Mouse (Mus musculus): Measurements from ENCODE around the gene Cd4. TPM values are rescaled to one million over a fixed set of nuclear protein-coding genes. Genes with fewer than 3 reads are reported as not detected.
"Not testable (repeated sequence)": the region's sequence is repeated elsewhere in the genome, so short reads cannot be mapped to it uniquely, and the experiment has no call there.

Gene Cd4
- polyA plus RNA-seq, 1 experiment: 34.2 TPM

DNA sequence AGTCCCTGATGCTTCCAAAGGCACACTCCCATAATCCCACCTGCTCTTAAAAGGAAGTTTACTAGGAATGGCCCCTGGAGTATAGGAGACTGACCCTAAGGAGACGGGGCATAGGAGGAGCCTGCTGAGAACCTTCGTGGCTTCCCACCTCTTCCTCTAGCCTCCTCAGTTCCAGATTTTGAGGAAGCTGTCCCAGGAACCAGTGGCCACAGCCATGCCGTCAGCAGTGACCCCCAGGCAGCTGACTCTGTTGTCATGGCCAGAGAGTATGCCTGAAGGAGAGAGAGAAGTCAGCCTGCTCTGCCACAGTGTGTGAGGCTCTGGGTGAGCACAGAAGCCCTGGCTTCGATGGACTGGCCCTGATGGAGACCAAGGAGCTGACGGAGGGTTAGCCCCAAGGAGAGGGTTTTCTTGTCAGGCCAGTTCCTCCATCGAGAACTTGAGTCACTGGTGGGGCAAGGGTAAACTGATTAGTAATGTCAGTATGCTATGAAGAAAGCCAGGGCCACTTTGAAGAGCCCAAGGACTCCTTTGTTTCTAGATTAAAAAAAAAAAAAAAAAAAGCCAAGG, 53.4 kb downstream of the Cd4 start:
- peaks cover 3% of the 10 kb centered on the region; the same call in 1 of the 2 replicates for H3K4me1 ChIP-seq (ENCODE audit: control insufficient read depth, insufficient read depth, insufficient read length)
- 82% methylated on average over 6 of the region's 6 CpGs for WGBS
- no peak overlapping the region for H3K27ac ChIP-seq (ENCODE audit: insufficient read depth, low read length)
- no peak for DNase-seq (ENCODE audit: low read depth in 1 of 2, low spot score in 2 of 2)
- no peaks in the 10 kb centered on the region for H3K27me3 ChIP-seq (ENCODE audit: control insufficient read depth, insufficient read depth, low read length)
- no peak overlapping the region for H3K4me3 ChIP-seq (ENCODE audit: extremely low read depth, insufficient read depth, insufficient read length)
- no peaks in the 10 kb centered on the region for H3K36me3 ChIP-seq (ENCODE audit: control insufficient read depth, insufficient read depth, low read length)
- TF ChIP-seq POLR2A (IDR thresholded peaks at IDR 0.05; ENCODE audit: low read depth, low read length) (no peak), CTCF (IDR thresholded peaks at IDR 0.05; ENCODE audit: extremely low read depth, insufficient read depth, insufficient read length, insufficient replicate concordance) (no peak)

GRCm38 (mm10) chr6:124831649-124832048, 56.4 kb downstream of the Cd4 start:
- 96% methylated on average over 8 of the region's 8 CpGs for WGBS
- DNase-seq (ENCODE audit: low read depth in 1 of 2, low spot score in 2 of 2): no peak
- Histone ChIP-seq H3K27ac (ENCODE audit: insufficient read depth, low read length) (no peak overlapping the region), H3K27me3 (ENCODE audit: control insufficient read depth, insufficient read depth, low read length) (no peaks in the 10 kb centered on the region), H3K36me3 (ENCODE audit: control insufficient read depth, insufficient read depth, low read length) (no peaks in the 10 kb centered on the region), H3K4me1 (ENCODE audit: control insufficient read depth, insufficient read depth, insufficient read length) (peaks cover 8% of the 10 kb centered on the region; the same call in 1 of the 2 replicates), H3K4me3 (ENCODE audit: extremely low read depth, insufficient read depth, insufficient read length) (no peak overlapping the region)
- no peak for TF ChIP-seq POLR2A (IDR thresholded peaks at IDR 0.05; ENCODE audit: low read depth, low read length)
- TF ChIP-seq CTCF (IDR thresholded peaks at IDR 0.05; ENCODE audit: extremely low read depth, insufficient read depth, insufficient read length, insufficient replicate concordance): no peak

GRCm38 (mm10) chr6:124831199-124831598, 56.8 kb downstream of the Cd4 start:
- 95% methylated on average over 4 of the region's 4 CpGs for WGBS
- H3K27me3 ChIP-seq (ENCODE audit: control insufficient read depth, insufficient read depth, low read length); H3K36me3 ChIP-seq (ENCODE audit: control insufficient read depth, insufficient read depth, low read length); H3K27ac ChIP-seq (ENCODE audit: insufficient read depth, low read length); DNase-seq (ENCODE audit: low read depth in 1 of 2, low spot score in 2 of 2); H3K4me1 ChIP-seq (ENCODE audit: control insufficient read depth, insufficient read depth, insufficient read length); H3K4me3 ChIP-seq (ENCODE audit: extremely low read depth, insufficient read depth, insufficient read length): not testable (repeated sequence)

GRCm38 (mm10) chr6:124829799-124830700, 58.0 kb downstream of the Cd4 start:
- H3K27ac ChIP-seq (ENCODE audit: insufficient read depth, low read length): peak overlapping the region; percentile 64
- H3K36me3 ChIP-seq (ENCODE audit: control insufficient read depth, insufficient read depth, low read length): peaks cover 2% of the 10 kb centered on the region; the same call in 1 of the 2 replicates
- DNase-seq (ENCODE audit: low read depth in 1 of 2, low spot score in 2 of 2): peak; percentile 92 to 93
- H3K27me3 ChIP-seq (ENCODE audit: control insufficient read depth, insufficient read depth, low read length): no peaks in the 10 kb centered on the region
- under 1% methylated on average over 38 of the region's 38 CpGs for WGBS
- no peak for TF ChIP-seq POLR2A (IDR thresholded peaks at IDR 0.05; ENCODE audit: low read depth, low read length)
- no peak for TF ChIP-seq CTCF (IDR thresholded peaks at IDR 0.05; ENCODE audit: extremely low read depth, insufficient read depth, insufficient read length, insufficient replicate concordance)
- peaks cover 8% of the 10 kb centered on the region; the same call in 1 of the 2 replicates for H3K4me1 ChIP-seq (ENCODE audit: control insufficient read depth, insufficient read depth, insufficient read length)
- peak overlapping the region; percentile 63 for H3K4me3 ChIP-seq (ENCODE audit: extremely low read depth, insufficient read depth, insufficient read length)

DNA sequence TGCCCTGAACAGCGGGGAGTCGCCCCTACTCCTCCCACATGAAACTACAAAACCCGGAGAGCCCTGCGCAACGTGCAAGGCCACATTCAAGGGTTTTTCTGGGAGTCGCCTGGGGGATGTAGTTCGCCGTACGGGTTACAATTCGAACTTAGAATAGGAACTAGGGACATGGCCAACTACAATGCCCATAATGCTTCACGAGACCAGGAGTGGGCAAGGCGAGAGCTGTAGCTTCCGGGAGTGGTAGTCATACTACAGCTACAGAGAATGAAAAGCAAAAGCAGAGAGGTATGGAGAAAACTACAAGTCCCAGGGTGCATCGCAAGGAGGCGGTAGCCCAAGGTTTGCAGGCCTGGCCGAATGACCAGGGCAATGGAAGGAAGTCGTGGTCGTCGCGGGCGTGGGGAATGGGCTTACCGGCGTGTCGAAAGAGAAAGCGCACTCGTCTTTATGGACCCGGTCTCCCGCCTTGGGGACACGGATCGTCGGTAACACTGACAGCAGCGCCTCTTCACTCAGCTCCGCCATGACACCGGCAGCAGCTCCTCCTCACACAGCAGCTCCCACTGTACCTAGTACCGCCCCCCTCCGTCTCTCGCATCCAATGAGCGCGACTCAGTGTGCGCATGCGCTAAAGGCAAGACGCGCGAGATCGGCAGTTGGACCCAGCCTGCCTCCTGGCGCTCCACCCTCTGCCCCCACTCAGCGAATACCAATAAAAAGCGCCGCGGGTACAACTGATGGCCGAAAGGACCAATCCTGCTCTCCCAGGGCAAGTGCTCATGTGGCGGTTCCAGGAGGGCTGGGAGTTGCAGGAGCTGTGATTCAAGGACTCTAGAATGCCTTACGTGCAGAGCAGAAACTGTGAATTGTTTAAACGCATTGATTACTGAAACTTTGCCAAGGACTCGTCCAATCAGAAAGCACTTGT, 58.9 kb downstream of the Cd4 start, which contains the start of the genes Usp5 and Cdca3:
TSS of gene Usp5 (minus strand) at position 617 of the 931 bp plus-strand sequence.
TSS of gene Cdca3 (plus strand) at position 680 of the 931 bp plus-strand sequence.
- peak within 1 kb of the TSS; percentile 88 for H3K4me3 ChIP-seq (ENCODE audit: extremely low read depth, insufficient read depth, insufficient read length)
- peak; percentile 98 to 100 for DNase-seq (ENCODE audit: low read depth in 1 of 2, low spot score in 2 of 2)
- H3K27me3 ChIP-seq (ENCODE audit: control insufficient read depth, insufficient read depth, low read length): no peaks in the 10 kb centered on the region
- no peak for TF ChIP-seq CTCF (IDR thresholded peaks at IDR 0.05; ENCODE audit: extremely low read depth, insufficient read depth, insufficient read length, insufficient replicate concordance)
- peak; percentile 54 for TF ChIP-seq POLR2A (IDR thresholded peaks at IDR 0.05; ENCODE audit: low read depth, low read length)
- H3K4me1 ChIP-seq (ENCODE audit: control insufficient read depth, insufficient read depth, insufficient read length): peaks cover 8% of the 10 kb centered on the region; the same call in 1 of the 2 replicates
- WGBS: under 1% methylated on average over 55 of the region's 55 CpGs
- H3K36me3 ChIP-seq (ENCODE audit: control insufficient read depth, insufficient read depth, low read length): peaks cover 10% of the 10 kb centered on the region
- peak within 1 kb of the TSS; percentile 77 for H3K27ac ChIP-seq (ENCODE audit: insufficient read depth, low read length)

DNA sequence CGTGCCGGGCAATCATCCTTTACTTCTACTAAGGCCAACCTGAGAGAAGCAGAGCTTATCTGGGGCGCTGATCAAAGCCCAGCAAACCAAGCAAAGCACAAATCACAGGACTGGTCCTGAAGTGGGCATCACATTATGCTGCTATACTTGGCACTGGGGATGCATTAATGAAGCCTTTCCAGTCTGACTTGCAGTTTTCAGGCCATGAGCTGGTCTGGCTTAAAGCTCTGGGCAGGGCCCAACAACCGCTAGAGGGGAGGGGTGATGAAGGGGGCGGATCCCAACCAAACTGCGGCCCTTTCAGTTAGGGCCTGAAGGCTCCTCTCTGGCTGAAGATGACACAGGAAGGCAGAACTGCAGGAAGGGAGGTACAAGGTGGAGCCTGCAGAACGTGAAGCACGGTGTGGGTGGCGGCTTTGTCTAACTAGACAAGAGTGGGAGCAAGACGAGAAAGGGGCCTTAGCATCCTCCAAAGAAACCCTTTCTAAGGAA, 59.9 kb downstream of the Cd4 start:
- no peak for DNase-seq (ENCODE audit: low read depth in 1 of 2, low spot score in 2 of 2)
- TF ChIP-seq POLR2A (IDR thresholded peaks at IDR 0.05; ENCODE audit: low read depth, low read length): no peak
- no peak for TF ChIP-seq CTCF (IDR thresholded peaks at IDR 0.05; ENCODE audit: extremely low read depth, insufficient read depth, insufficient read length, insufficient replicate concordance)
- no peak overlapping the region for H3K27ac ChIP-seq (ENCODE audit: insufficient read depth, low read length)
- peak overlapping the region; percentile 47; the same call in 1 of the 2 replicates for H3K4me3 ChIP-seq (ENCODE audit: extremely low read depth, insufficient read depth, insufficient read length)
- WGBS: 22% methylated on average over 10 of the region's 10 CpGs
- H3K4me1 ChIP-seq (ENCODE audit: control insufficient read depth, insufficient read depth, insufficient read length): peaks cover 8% of the 10 kb centered on the region; the same call in 1 of the 2 replicates
- H3K36me3 ChIP-seq (ENCODE audit: control insufficient read depth, insufficient read depth, low read length): peaks cover 19% of the 10 kb centered on the region
- H3K27me3 ChIP-seq (ENCODE audit: control insufficient read depth, insufficient read depth, low read length): no peaks in the 10 kb centered on the region
